Mouse (Mus musculus) ES-CJ7 (cell line): Measurements from ENCODE around the gene Fam214a.
A peak's percentile ranks its signal among the peaks of the same experiment; 100 is the strongest.

Source experiments
- DNase-seq: peaks from one replicate; pipeline ENCODE4 v3.0.0; 2011; ENCODE audit warnings: low read depth, low spot score

The Fam214a gene

GRCm38 (mm10) chr9:74952756-74953247 is at the start of gene Fam214a:
Gene Fam214a (plus strand): TSS chr9:74952884.
- DNase-seq, result peak; percentile 94

- DNase-seq, result peak; percentile 72
These were observed 47.7 kb upstream of the Fam214a start for GRCm38 (mm10) chr9:74904866-74905508.

GRCm38 (mm10) chr9:74906951-74907350 is 45.7 kb upstream of the Fam214a start:
- peak; percentile 7 for DNase-seq

- DNase-seq, result no peak
These were observed 43.4 kb upstream of the Fam214a start for GRCm38 (mm10) chr9:74909245-74909644.

GRCm38 (mm10) chr9:74910226-74910759 is 42.4 kb upstream of the Fam214a start:
- DNase-seq, result no peak

GRCm38 (mm10) chr9:74911430-74911829 is 41.3 kb upstream of the Fam214a start:
- no peak for DNase-seq

- no peak for DNase-seq
These were observed 40.8 kb upstream of the Fam214a start for GRCm38 (mm10) chr9:74911919-74912318.

- no peak for DNase-seq
These were observed 39.9 kb upstream of the Fam214a start for GRCm38 (mm10) chr9:74912619-74913376.

GRCm38 (mm10) chr9:74915611-74916010 is 37.1 kb upstream of the Fam214a start:
- no peak for DNase-seq

GRCm38 (mm10) chr9:74920450-74920849 is 32.2 kb upstream of the Fam214a start:
- DNase-seq, result no peak

- DNase-seq, result no peak
These were observed 31.3 kb upstream of the Fam214a start for GRCm38 (mm10) chr9:74921422-74921821.

- no peak for DNase-seq
These were observed 29.8 kb upstream of the Fam214a start for GRCm38 (mm10) chr9:74922884-74923283.

GRCm38 (mm10) chr9:74923291-74923977 is 29.2 kb upstream of the Fam214a start:
- DNase-seq, result no peak

GRCm38 (mm10) chr9:74925220-74925769 is 27.4 kb upstream of the Fam214a start:
- no peak for DNase-seq

GRCm38 (mm10) chr9:74929981-74930423 is 22.7 kb upstream of the Fam214a start:
- no peak for DNase-seq

- no peak for DNase-seq
These were observed 22.0 kb upstream of the Fam214a start for GRCm38 (mm10) chr9:74930653-74931052.

- no peak for DNase-seq
These were observed 17.4 kb upstream of the Fam214a start for GRCm38 (mm10) chr9:74935289-74935688.

- DNase-seq, result no peak
These were observed 14.9 kb upstream of the Fam214a start for GRCm38 (mm10) chr9:74937761-74938160.

- no peak for DNase-seq
These were observed 13.8 kb upstream of the Fam214a start for GRCm38 (mm10) chr9:74938670-74939534.

GRCm38 (mm10) chr9:74946713-74947402 is 5.8 kb upstream of the Fam214a start:
- DNase-seq, result no peak
